Mouse (Mus musculus): ENCODE measurements at regions not wholly inside any gene's neighbourhood (a gene's known extent, or its start where the extent isn't known, plus 50 kb on each side); places are given as distances from the start of the nearest gene placed in this dataset.

DNA sequence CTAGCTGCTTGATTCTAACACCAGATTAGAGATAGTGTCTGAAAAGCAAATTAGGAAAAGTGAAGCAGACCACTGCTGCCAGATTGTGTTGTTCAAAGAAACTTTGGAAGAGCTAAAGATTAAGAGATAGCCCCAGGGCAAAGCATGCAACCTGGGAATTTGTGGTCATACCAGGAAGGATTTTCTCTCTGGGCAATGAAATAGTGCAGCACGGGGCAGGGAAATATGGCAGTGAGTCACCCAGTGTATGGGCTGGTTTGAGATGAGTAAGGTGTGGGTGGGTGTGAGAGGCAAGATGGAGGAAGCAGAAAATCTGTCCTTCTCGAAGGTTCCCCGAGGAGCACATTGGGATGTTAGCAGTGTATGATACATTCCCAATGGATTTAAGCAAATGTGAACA lies 155.9 kb upstream of the Cdkn2b start:
- Histone ChIP-seq H3K4me2 (replicated peaks) (no peak overlapping the region), H3K9ac (no peak overlapping the region), H3K4me1 (0 out of 2 replicates have a peak, but pooled peaks cover 5% of the 10 kb centered on the region), H3K27ac (no peak overlapping the region), H3K4me3 (no peak overlapping the region), H3K9me3 (no peaks in the 10 kb centered on the region), H3K36me3 (no peaks in the 10 kb centered on the region), H3K27me3 (no peaks in the 10 kb centered on the region)
- 84% methylated on average over 3 of the region's 3 CpGs for WGBS
- ATAC-seq (ENCODE audit: insufficient number of reproducible peaks, insufficient read depth, low FRiP score, low TSS enrichment), result no peak

DNA sequence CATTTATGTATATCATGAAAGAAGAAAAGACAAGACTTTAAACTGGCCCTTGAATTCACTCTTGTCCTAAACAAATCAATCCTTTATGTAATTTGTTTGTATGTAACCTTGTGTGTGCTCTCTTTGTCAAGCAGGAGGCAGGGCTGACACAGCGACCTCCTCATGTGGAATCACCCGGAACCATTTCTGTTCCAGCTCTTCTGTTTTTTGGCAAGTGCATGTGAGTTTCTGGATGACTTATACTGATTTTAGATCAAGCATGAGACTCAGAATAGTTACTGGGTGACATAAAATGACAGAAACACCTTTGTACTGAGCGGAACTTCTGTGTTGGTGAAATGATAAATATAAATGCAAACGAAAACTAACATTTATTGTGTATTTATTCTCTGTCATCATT lies 152.3 kb upstream of the Cdkn2b start:
- H3K9ac ChIP-seq, result no peak overlapping the region
- no peaks in the 10 kb centered on the region for H3K27me3 ChIP-seq
- H3K9me3 ChIP-seq, result no peaks in the 10 kb centered on the region
- no peak overlapping the region for H3K4me3 ChIP-seq
- no peak for ATAC-seq (ENCODE audit: insufficient number of reproducible peaks, insufficient read depth, low FRiP score, low TSS enrichment)
- 90% methylated on average over 4 of the region's 4 CpGs for WGBS
- H3K4me2 ChIP-seq (replicated peaks), result no peak overlapping the region
- H3K4me1 ChIP-seq, result no peaks in the 10 kb centered on the region
- H3K27ac ChIP-seq, result no peak overlapping the region
- H3K36me3 ChIP-seq, result no peaks in the 10 kb centered on the region

DNA sequence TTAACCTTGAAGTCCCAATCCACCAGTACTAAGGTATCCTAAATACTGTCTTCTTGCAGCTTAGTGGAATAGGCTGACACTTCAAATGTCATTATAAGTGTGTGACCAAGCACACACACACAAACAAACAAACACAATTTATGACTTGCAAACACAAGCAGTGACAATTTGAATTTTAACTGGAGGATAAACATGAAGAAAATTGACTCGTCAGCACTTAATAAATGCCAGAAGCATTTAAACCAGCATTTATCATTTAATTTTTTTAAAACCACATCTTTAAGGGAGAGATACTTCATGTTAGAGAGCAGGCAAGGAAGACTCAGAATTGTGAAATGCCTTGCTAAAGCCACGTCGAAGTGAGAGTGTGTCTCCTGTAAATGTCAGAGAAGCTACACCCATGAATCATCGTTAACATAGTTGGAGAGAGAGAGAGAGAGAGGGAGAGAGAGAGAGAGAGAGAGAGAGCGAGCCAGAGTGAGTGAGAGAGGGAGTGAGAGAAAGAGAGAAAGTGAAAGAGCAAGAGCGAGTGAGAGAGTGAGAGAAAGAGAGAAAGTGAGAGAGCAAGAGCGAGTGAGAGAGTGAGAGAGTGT lies 149.4 kb upstream of the Cdkn2b start:
- Histone ChIP-seq H3K4me1 (no peaks in the 10 kb centered on the region), H3K27me3 (no peaks in the 10 kb centered on the region), H3K9me3 (no peaks in the 10 kb centered on the region), H3K27ac (no peak overlapping the region), H3K9ac (no peak overlapping the region), H3K36me3 (no peaks in the 10 kb centered on the region), H3K4me3 (no peak overlapping the region), H3K4me2 (replicated peaks) (no peak overlapping the region)
- ATAC-seq (ENCODE audit: insufficient number of reproducible peaks, insufficient read depth, low FRiP score, low TSS enrichment), result no peak
- WGBS, result 75% methylated on average over 7 of the region's 7 CpGs

DNA sequence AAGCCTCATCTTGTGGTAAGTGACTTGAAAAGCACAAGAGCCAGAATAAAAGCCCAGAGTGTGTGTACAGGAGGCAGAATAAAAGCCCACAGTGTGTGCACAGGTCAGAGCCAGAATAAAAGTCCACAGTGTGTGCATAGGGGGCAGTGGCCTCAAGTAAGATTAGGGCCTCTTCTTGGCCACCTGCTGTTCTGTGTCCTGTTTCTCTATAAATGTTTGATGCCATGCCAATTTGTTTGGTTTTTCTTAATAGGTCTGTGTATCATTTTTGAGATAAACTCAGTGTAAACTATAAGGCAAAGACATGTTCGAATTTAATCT lies 148.5 kb upstream of the Cdkn2b start:
- Histone ChIP-seq H3K9me3 (no peaks in the 10 kb centered on the region), H3K4me3 (no peak overlapping the region), H3K36me3 (no peaks in the 10 kb centered on the region), H3K4me2 (replicated peaks) (no peak overlapping the region), H3K4me1 (no peaks in the 10 kb centered on the region), H3K27me3 (no peaks in the 10 kb centered on the region), H3K9ac (no peak overlapping the region), H3K27ac (no peak overlapping the region)
- no peak for ATAC-seq (ENCODE audit: insufficient number of reproducible peaks, insufficient read depth, low FRiP score, low TSS enrichment)
- 84% methylated on average over 1 of the region's 1 CpGs for WGBS

DNA sequence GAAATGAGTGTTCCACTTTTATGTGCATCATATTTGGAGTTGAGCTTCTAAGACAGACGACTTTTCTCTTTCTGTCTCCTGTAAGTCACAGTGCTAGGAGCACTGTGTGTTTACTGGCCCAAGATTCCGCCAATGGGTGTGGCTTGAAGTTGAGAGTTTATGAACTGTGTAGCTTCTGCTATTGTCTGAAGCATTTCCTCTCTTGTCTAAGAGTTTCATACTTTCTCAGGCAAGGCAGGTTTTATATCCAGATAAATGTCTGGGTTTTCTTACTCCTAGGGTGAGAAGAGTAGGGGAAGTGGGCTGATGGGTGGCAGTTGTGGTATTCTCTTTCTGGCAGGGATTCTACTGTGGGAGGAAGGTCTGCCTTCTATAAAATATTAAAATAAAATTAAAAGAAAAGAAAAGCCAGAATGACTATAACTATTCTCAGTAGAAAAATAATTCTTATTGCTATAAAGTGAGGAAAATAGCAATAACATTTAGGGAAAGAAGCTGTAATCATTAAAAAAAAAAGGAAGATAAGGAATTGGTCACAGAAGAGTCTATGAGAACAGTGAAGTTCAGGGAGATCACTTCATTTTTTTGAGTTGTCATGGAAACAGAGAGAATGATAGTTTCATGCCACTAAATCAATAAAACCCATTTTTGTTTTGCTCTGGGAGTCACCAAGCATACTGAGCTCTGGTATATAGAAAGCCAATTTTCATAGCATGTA lies 147.9 kb upstream of the Cdkn2b start:
- no peaks in the 10 kb centered on the region for H3K27me3 ChIP-seq
- H3K36me3 ChIP-seq, result no peaks in the 10 kb centered on the region
- no peaks in the 10 kb centered on the region for H3K9me3 ChIP-seq
- no peak overlapping the region for H3K4me3 ChIP-seq
- H3K4me2 ChIP-seq (replicated peaks), result no peak overlapping the region
- ATAC-seq (ENCODE audit: insufficient number of reproducible peaks, insufficient read depth, low FRiP score, low TSS enrichment), result no peak
- no peak overlapping the region for H3K27ac ChIP-seq
- 78% methylated on average over 2 of the region's 2 CpGs for WGBS
- no peak overlapping the region for H3K9ac ChIP-seq
- no peaks in the 10 kb centered on the region for H3K4me1 ChIP-seq

DNA sequence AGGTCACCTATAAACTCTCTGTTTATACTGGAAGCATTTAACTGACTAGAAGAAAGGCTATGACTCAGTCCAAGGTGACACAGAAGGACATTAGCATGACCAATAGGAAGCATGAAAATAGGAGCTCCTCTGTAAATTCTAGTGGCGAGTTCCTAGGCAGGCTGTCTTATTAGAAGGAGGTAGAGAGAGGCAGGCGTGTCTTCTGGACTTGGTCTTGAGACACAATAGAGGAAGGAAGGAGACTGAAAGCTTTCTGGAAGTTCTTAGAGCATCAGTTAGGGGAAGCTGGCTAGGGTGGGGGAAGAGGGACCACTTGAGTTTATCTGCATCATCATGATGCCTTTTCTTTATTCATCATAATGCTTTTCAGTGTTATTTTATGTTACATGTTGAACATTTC lies 147.0 kb upstream of the Cdkn2b start:
- no peaks in the 10 kb centered on the region for H3K36me3 ChIP-seq
- no peak for ATAC-seq (ENCODE audit: insufficient number of reproducible peaks, insufficient read depth, low FRiP score, low TSS enrichment)
- no peaks in the 10 kb centered on the region for H3K4me1 ChIP-seq
- no peaks in the 10 kb centered on the region for H3K9me3 ChIP-seq
- 80% methylated on average over 2 of the region's 2 CpGs for WGBS
- no peak overlapping the region for H3K27ac ChIP-seq
- no peaks in the 10 kb centered on the region for H3K27me3 ChIP-seq
- no peak overlapping the region for H3K4me3 ChIP-seq
- H3K9ac ChIP-seq, result no peak overlapping the region
- H3K4me2 ChIP-seq (replicated peaks), result no peak overlapping the region

DNA sequence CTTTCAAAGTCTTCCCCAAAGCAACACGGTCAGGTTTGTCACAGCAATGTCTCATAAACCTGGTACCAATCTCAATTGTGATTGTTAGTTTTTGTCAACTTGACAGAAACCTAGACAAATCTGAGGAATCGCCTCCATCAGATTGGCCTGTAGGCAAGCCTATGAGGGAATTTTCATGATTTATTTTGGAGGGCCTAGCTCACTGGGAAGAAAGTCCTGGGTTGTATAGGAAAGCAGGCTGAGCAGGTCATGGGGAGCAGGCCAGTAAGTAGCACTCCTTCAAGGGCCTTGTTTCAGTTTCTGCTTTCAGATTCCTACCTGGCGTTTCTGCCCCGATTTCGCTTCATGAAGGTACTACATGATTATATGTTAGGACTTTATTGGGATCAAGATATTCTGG lies 144.1 kb upstream of the Cdkn2b start:
- H3K36me3 ChIP-seq, result no peaks in the 10 kb centered on the region
- H3K4me3 ChIP-seq, result no peak overlapping the region
- no peak overlapping the region for H3K27ac ChIP-seq
- no peaks in the 10 kb centered on the region for H3K4me1 ChIP-seq
- ATAC-seq (ENCODE audit: insufficient number of reproducible peaks, insufficient read depth, low FRiP score, low TSS enrichment), result no peak
- H3K9ac ChIP-seq, result no peak overlapping the region
- H3K27me3 ChIP-seq, result no peaks in the 10 kb centered on the region
- H3K9me3 ChIP-seq, result no peaks in the 10 kb centered on the region
- no peak overlapping the region for H3K4me2 ChIP-seq (replicated peaks)
- WGBS, result 89% methylated on average over 5 of the region's 5 CpGs

DNA sequence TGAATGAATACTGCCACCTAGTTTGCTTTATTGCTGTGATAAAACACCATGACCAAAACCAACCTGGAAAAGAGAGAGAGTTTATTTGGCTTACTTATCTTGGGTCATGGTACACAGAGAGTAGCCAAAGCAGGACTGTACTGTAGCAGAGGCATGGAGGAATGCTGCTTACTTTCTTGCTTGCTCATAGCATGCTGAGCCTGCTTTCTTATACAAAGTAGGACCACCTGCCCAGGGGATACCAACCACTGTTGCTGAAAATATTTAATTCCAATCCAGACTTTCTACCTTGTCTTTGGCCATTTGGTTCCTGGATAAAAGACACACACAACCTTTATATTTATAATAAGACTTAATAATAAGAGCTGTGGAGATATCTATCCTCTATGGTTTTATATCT lies 142.2 kb upstream of the Cdkn2b start:
- Histone ChIP-seq H3K27me3 (no peaks in the 10 kb centered on the region), H3K4me1 (no peaks in the 10 kb centered on the region), H3K9me3 (no peaks in the 10 kb centered on the region), H3K9ac (no peak overlapping the region), H3K27ac (no peak overlapping the region), H3K4me3 (no peak overlapping the region), H3K36me3 (no peaks in the 10 kb centered on the region), H3K4me2 (replicated peaks) (no peak overlapping the region)
- no peak for ATAC-seq (ENCODE audit: insufficient number of reproducible peaks, insufficient read depth, low FRiP score, low TSS enrichment)

DNA sequence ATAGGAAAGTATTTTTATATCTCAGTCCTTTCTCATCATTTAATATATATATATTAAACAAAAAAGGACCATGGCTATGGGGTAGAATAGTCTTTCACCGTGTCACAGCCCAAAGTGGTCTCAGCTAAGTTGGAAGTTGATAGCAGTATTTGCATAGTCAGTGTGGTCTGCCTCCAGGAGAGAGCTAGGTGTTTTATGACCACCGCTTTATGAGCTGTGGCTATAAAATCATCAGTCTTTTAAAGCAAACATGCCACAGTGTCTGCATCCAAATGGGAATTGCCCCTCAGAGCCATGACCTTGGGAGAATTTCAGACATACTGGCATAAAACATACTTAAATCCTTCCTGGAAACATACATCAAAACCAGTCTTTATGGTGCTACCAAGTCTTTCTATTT lies 140.9 kb upstream of the Cdkn2b start:
- H3K27ac ChIP-seq, result no peak overlapping the region
- H3K4me3 ChIP-seq, result no peak overlapping the region
- H3K4me1 ChIP-seq, result no peaks in the 10 kb centered on the region
- no peak overlapping the region for H3K4me2 ChIP-seq (replicated peaks)
- no peaks in the 10 kb centered on the region for H3K27me3 ChIP-seq
- no peaks in the 10 kb centered on the region for H3K9me3 ChIP-seq
- no peak overlapping the region for H3K9ac ChIP-seq
- no peaks in the 10 kb centered on the region for H3K36me3 ChIP-seq
- 83% methylated on average over 2 of the region's 2 CpGs for WGBS
- no peak for ATAC-seq (ENCODE audit: insufficient number of reproducible peaks, insufficient read depth, low FRiP score, low TSS enrichment)

DNA sequence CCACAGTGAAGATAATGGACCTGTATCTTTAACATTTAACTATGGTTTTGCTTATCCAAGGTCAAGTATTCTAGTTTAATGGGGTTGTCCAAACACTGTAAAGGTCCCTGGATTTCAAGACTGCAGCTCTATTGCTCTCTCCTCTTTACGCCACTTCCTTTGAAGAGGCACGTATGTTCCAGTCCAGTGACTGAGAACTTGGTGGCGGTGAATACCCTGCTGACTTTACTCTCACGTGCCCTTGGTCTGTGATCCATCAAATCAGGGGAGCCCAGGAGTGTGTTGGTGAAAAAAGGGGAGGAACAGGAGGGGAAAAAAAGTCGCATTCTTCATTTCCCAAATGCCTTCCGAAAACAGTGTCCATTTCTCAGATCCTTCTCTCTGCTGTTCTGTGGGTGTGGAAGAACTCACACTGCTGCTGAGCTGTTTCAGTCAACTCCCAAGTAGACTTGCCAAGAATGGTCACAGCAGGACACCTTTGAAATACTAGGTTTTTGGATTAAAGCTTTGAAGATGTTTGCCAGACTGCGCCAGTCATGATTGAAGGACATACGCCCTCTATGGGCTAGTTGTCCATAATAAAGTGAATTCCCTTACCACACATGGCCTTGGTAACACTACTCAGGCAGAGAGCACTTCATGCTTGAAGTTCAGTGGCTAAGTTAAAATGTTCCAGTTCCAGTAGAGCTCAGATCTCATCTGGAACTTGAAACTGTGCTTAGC lies 136.1 kb upstream of the Cdkn2b start:
- Histone ChIP-seq H3K4me2 (replicated peaks) (no peak overlapping the region), H3K27ac (no peak overlapping the region), H3K36me3 (no peaks in the 10 kb centered on the region), H3K4me3 (no peak overlapping the region), H3K9ac (no peak overlapping the region), H3K27me3 (no peaks in the 10 kb centered on the region), H3K4me1 (0 out of 2 replicates have a peak, but pooled peaks cover 4% of the 10 kb centered on the region), H3K9me3 (no peaks in the 10 kb centered on the region)
- WGBS, result 72% methylated on average over 8 of the region's 8 CpGs
- ATAC-seq (ENCODE audit: insufficient number of reproducible peaks, insufficient read depth, low FRiP score, low TSS enrichment), result no peak

DNA sequence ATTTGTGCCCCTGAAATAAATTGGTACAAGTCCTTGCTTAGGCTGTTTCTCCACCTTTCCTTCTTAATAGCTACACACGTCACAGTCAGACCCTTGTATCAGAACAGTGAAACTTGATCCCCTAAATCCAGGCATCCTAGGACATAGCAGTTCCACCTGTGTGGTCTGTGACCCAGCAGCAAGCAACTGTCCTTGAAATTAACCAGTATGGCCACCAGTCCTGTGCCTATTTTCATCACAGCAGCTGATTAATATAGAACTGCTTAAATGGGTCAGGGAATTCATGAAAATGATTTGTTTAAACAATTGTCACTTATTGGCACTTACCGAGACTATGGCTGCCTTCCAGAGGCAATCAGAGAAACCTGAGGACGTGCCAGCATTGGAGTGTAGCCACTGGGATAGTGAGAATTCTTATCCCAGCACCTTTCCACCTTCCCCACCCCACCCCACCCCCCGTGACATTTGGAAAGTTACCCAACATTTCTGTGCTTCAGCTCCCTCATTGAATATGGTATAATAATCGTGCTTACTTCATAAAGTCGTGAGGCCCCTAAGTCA lies 135.4 kb upstream of the Cdkn2b start:
- no peak for ATAC-seq (ENCODE audit: insufficient number of reproducible peaks, insufficient read depth, low FRiP score, low TSS enrichment)

More for the DNA sequence above, 135.4 kb upstream of the Cdkn2b start:
- no peaks in the 10 kb centered on the region for H3K27me3 ChIP-seq
- 65% methylated on average over 6 of the region's 6 CpGs for WGBS
- H3K4me2 ChIP-seq (replicated peaks), result no peak overlapping the region
- H3K9me3 ChIP-seq, result no peaks in the 10 kb centered on the region
- H3K36me3 ChIP-seq, result no peaks in the 10 kb centered on the region
- H3K27ac ChIP-seq, result no peak overlapping the region
- no peak overlapping the region for H3K9ac ChIP-seq
- H3K4me1 ChIP-seq, result 0 out of 2 replicates have a peak, but pooled peaks cover 4% of the 10 kb centered on the region
- no peak overlapping the region for H3K4me3 ChIP-seq
